8 mouse cellular contexts compared by ENCODE assay signal in the genomic region with DNA sequence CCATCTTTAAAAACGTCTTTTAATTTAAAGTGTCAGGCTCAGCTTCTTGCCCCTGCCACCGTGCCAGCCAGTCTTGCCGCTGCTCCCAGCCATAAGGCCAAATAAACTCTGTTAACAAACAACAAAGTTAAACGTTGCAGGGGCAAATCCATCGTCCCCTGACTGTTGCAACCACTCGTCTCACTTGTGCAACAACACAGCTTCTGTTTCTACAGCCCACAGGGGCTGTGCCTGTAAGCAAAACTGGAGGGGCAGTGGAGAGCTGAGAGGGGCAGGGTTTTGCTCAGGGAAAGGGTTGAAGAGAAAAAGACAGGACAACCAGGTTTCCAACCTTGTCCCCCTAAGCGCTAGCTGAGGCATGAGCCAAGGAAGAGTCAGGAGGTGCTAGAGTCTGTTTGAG. TPM values are rescaled to one million over a fixed set of nuclear protein-coding genes. Genes with fewer than 3 reads are reported as not detected.
DNase-seq lines count a peak whose midpoint lies in the region; ATAC-seq and TF ChIP-seq lines count a peak whose summit lies in the region.
"Had no signal": no experiment of that assay in that cellular context is flagged by ENCODE, and none has a peak within 500 bp of the region (broad histone marks: within the 10 kb centered on the region; RNA-seq: fewer than 3 reads in every experiment).

No protein-coding gene starts in this region.

- TF ChIP-seq EP300 in liver, postnatal 0 days (IDR thresholded peaks at IDR 0.05; ENCODE audit: low read depth), result no peak

- no peak for ATAC-seq in kidney, embryonic 15.5 days (replicated peaks; ENCODE audit: low FRiP score)
- ATAC-seq in embryonic facial prominence, embryonic 12.5 days (ENCODE audit: insufficient number of reproducible peaks, insufficient read depth, low FRiP score, low TSS enrichment), result no peak
- ATAC-seq in hindbrain, embryonic 16.5 days, result 0 out of 2 replicates have a peak, but pooled peaks have one; percentile 3
- ATAC-seq in liver, postnatal 0 days, result peak; percentile 58

- peak overlapping the region; percentile 46; the same call in 1 of the 2 replicates for H3K4me3 ChIP-seq in kidney, embryonic 15.5 days (replicated peaks)
- H3K4me3 ChIP-seq in embryonic facial prominence, embryonic 12.5 days, result peak overlapping the region; percentile 41; the same call in 1 of the 2 replicates
- H3K4me3 ChIP-seq in hindbrain, embryonic 16.5 days (ENCODE audit: low read length), result no peak overlapping the region
- H3K4me3 ChIP-seq in liver, postnatal 0 days (ENCODE audit: low read depth, low read length), result no peak overlapping the region

- H3K27me3 ChIP-seq in kidney, embryonic 15.5 days, result no peaks in the 10 kb centered on the region
- no peaks in the 10 kb centered on the region for H3K27me3 ChIP-seq in embryonic facial prominence, embryonic 12.5 days
- peaks cover 2% of the 10 kb centered on the region; the same call in 1 of the 2 replicates for H3K27me3 ChIP-seq in hindbrain, embryonic 16.5 days (replicated peaks; ENCODE audit: control insufficient read depth, insufficient read depth, low read length)
- H3K27me3 ChIP-seq in liver, postnatal 0 days (ENCODE audit: insufficient read depth, low read length), result no peaks in the 10 kb centered on the region

- H3K9ac ChIP-seq in kidney, embryonic 15.5 days, result no peak overlapping the region
- H3K9ac ChIP-seq in embryonic facial prominence, embryonic 12.5 days, result no peak overlapping the region
- no peak overlapping the region for H3K9ac ChIP-seq in hindbrain, embryonic 16.5 days (ENCODE audit: low read depth, low read length)
- no peak overlapping the region; the same call in 1 of the 2 replicates for H3K9ac ChIP-seq in liver, postnatal 0 days (replicated peaks)

- H3K4me2 ChIP-seq in kidney, embryonic 15.5 days, result peak overlapping the region; percentile 86; the same call in 1 of the 2 replicates
- peak overlapping the region; percentile 71 for H3K4me2 ChIP-seq in embryonic facial prominence, embryonic 12.5 days (replicated peaks)
- no peak overlapping the region for H3K4me2 ChIP-seq in hindbrain, embryonic 16.5 days (ENCODE audit: low read length)
- H3K4me2 ChIP-seq in liver, postnatal 0 days (ENCODE audit: low read depth, low read length), result peak overlapping the region; percentile 75

- DNase-seq in kidney, adult 18-20 months, result no peak
- DNase-seq in liver, postnatal 0 days, result peak; percentile 60
- DNase-seq in gastrocnemius, postnatal 10 days, result no peak
- no peak for DNase-seq in spleen, postnatal 36 days (ENCODE audit: low spot score in 2 of 2)

- TF ChIP-seq CTCF in liver, postnatal 0 days (IDR thresholded peaks at IDR 0.05; ENCODE audit: low read depth), result no peak

- H3K9me3 ChIP-seq in kidney, embryonic 15.5 days (replicated peaks), result no peaks in the 10 kb centered on the region
- no peaks in the 10 kb centered on the region for H3K9me3 ChIP-seq in embryonic facial prominence, embryonic 12.5 days
- H3K9me3 ChIP-seq in hindbrain, embryonic 16.5 days (ENCODE audit: control insufficient read depth, low read length), result no peaks in the 10 kb centered on the region
- H3K9me3 ChIP-seq in liver, postnatal 0 days (ENCODE audit: low read length), result no peaks in the 10 kb centered on the region

- H3K27ac ChIP-seq in kidney, embryonic 15.5 days, result 0 out of 2 replicates have a peak overlapping the region, but pooled peaks have one; percentile 23
- H3K27ac ChIP-seq in embryonic facial prominence, embryonic 12.5 days, result no peak overlapping the region
- no peak overlapping the region for H3K27ac ChIP-seq in hindbrain, embryonic 16.5 days (ENCODE audit: low read depth, low read length)
- H3K27ac ChIP-seq in liver, postnatal 0 days (ENCODE audit: low read depth), result peak overlapping the region; percentile 86

- H3K36me3 ChIP-seq in kidney, embryonic 15.5 days, result no peaks in the 10 kb centered on the region
- H3K36me3 ChIP-seq in embryonic facial prominence, embryonic 12.5 days, result no peaks in the 10 kb centered on the region
- H3K36me3 ChIP-seq in hindbrain, embryonic 16.5 days (ENCODE audit: control insufficient read depth, insufficient read depth, low read length), result no peaks in the 10 kb centered on the region
- H3K36me3 ChIP-seq in liver, postnatal 0 days (replicated peaks; ENCODE audit: insufficient read depth, low read length), result no peaks in the 10 kb centered on the region

- 46% methylated on average over 7 of the region's 7 CpGs for WGBS in kidney, embryonic 15.5 days
- WGBS in embryonic facial prominence, embryonic 12.5 days, result 44% methylated on average over 7 of the region's 7 CpGs
- 52% methylated on average over 7 of the region's 7 CpGs for WGBS in hindbrain, embryonic 16.5 days
- WGBS in liver, postnatal 0 days (ENCODE audit: insufficient replicate concordance), result 34% methylated on average over 7 of the region's 7 CpGs

- H3K4me1 ChIP-seq in kidney, embryonic 15.5 days, result peaks cover 21% of the 10 kb centered on the region
- H3K4me1 ChIP-seq in embryonic facial prominence, embryonic 12.5 days, result no peaks in the 10 kb centered on the region; the same call in 1 of the 2 replicates
- H3K4me1 ChIP-seq in hindbrain, embryonic 16.5 days (ENCODE audit: control insufficient read depth, insufficient read depth, low read depth, low read length), result peaks cover 5% of the 10 kb centered on the region
- H3K4me1 ChIP-seq in liver, postnatal 0 days (ENCODE audit: insufficient read depth), result peaks cover 7% of the 10 kb centered on the region

RNA-seq across cellular contexts. Expression of a gene that starts 7.9 kb away (rescaled TPM):
- 3.9 and 4.8 TPM in 2 replicates for polyA plus RNA-seq in kidney, embryonic 15.5 days (2015; fragmentation: Nextera tagmentation; extraction: Ambion mirVana)
- 2.4 TPM in 2 replicates for polyA plus RNA-seq in embryonic facial prominence, embryonic 12.5 days (2016; fragmentation: Nextera tagmentation; extraction: Ambion mirVana)
- 2.0 TPM in 1 of 2 replicates, not detected in the other for polyA plus RNA-seq in hindbrain, embryonic 16.5 days (2015; fragmentation: Nextera tagmentation; extraction: Ambion mirVana)
- 1.2 and 12.7 TPM in 2 replicates for polyA plus RNA-seq in liver, postnatal 0 days (2015; fragmentation: Nextera tagmentation; extraction: Ambion mirVana)
- 1,000 to 10,000 TPM in 1 of 2 experiments, 100 to 1,000 TPM in 1; 998 to 1,003 TPM for total RNA-seq in gastrocnemius, postnatal 10 days (2021)
- total RNA-seq: left cerebral cortex, postnatal 4 days had no signal

RNA-seq across cellular contexts. Expression of a gene that starts 12.5 kb away (rescaled TPM):
- polyA plus RNA-seq in kidney, embryonic 15.5 days (2015; fragmentation: Nextera tagmentation; extraction: Ambion mirVana), result 1.1 and 1.2 TPM in 2 replicates
- 0.13 and 0.23 TPM in 2 replicates for polyA plus RNA-seq in embryonic facial prominence, embryonic 12.5 days (2016; fragmentation: Nextera tagmentation; extraction: Ambion mirVana)
- 0.65 and 0.75 TPM in 2 replicates for polyA plus RNA-seq in hindbrain, embryonic 16.5 days (2015; fragmentation: Nextera tagmentation; extraction: Ambion mirVana)
- polyA plus RNA-seq in liver, postnatal 0 days (2015; fragmentation: Nextera tagmentation; extraction: Ambion mirVana), result 16.7 and 18.8 TPM in 2 replicates
- total RNA-seq in gastrocnemius, postnatal 10 days (2021), result not detected

RNA-seq across cellular contexts. Expression of a gene that starts 26.1 kb away (rescaled TPM):
- 32.5 and 36.3 TPM in 2 replicates for polyA plus RNA-seq in kidney, embryonic 15.5 days (2015; fragmentation: Nextera tagmentation; extraction: Ambion mirVana)
- polyA plus RNA-seq in embryonic facial prominence, embryonic 12.5 days (2016; fragmentation: Nextera tagmentation; extraction: Ambion mirVana), result 25.3 and 26.1 TPM in 2 replicates
- polyA plus RNA-seq in hindbrain, embryonic 16.5 days (2015; fragmentation: Nextera tagmentation; extraction: Ambion mirVana), result 60.8 and 70.6 TPM in 2 replicates
- 66.2 and 66.9 TPM in 2 replicates for polyA plus RNA-seq in liver, postnatal 0 days (2015; fragmentation: Nextera tagmentation; extraction: Ambion mirVana)
- total RNA-seq in gastrocnemius, postnatal 10 days (2021), result 10 to 100 TPM; 16.3 to 19.1 TPM

RNA-seq across cellular contexts. Expression of a gene that starts 26.4 kb away (rescaled TPM):
- 241 and 246 TPM in 2 replicates for polyA plus RNA-seq in kidney, embryonic 15.5 days (2015; fragmentation: Nextera tagmentation; extraction: Ambion mirVana)
- 274 and 291 TPM in 2 replicates for polyA plus RNA-seq in embryonic facial prominence, embryonic 12.5 days (2016; fragmentation: Nextera tagmentation; extraction: Ambion mirVana)
- polyA plus RNA-seq in hindbrain, embryonic 16.5 days (2015; fragmentation: Nextera tagmentation; extraction: Ambion mirVana), result 259 and 260 TPM in 2 replicates
- 106 and 112 TPM in 2 replicates for polyA plus RNA-seq in liver, postnatal 0 days (2015; fragmentation: Nextera tagmentation; extraction: Ambion mirVana)
- total RNA-seq in gastrocnemius, postnatal 10 days (2021), result 100 to 1,000 TPM; 104 to 105 TPM

RNA-seq across cellular contexts. Expression of a gene that starts 33.0 kb away (rescaled TPM):
- 19.5 and 23.5 TPM in 2 replicates for polyA plus RNA-seq in kidney, embryonic 15.5 days (2015; fragmentation: Nextera tagmentation; extraction: Ambion mirVana)
- 23.0 and 24.4 TPM in 2 replicates for polyA plus RNA-seq in embryonic facial prominence, embryonic 12.5 days (2016; fragmentation: Nextera tagmentation; extraction: Ambion mirVana)
- polyA plus RNA-seq in hindbrain, embryonic 16.5 days (2015; fragmentation: Nextera tagmentation; extraction: Ambion mirVana), result 8.3 and 10.4 TPM in 2 replicates
- polyA plus RNA-seq in liver, postnatal 0 days (2015; fragmentation: Nextera tagmentation; extraction: Ambion mirVana), result 5.5 and 6.3 TPM in 2 replicates
- 10 to 100 TPM in 1 of 2 experiments, 1 to 10 TPM in 1; 7.6 to 13.1 TPM for total RNA-seq in gastrocnemius, postnatal 10 days (2021)

Comparison
In these comparisons a context has a peak if more than half of its experiments do, and no peak if none do; other contexts are left out.
1. ATAC-seq: peak in hindbrain, embryonic 16.5 days (single experiment) and liver, postnatal 0 days (single experiment); none in kidney, embryonic 15.5 days (single experiment) and embryonic facial prominence, embryonic 12.5 days (single experiment).
2. H3K27ac ChIP-seq: peak in kidney, embryonic 15.5 days (single experiment) and liver, postnatal 0 days (single experiment); none in embryonic facial prominence, embryonic 12.5 days (single experiment) and hindbrain, embryonic 16.5 days (single experiment).
3. H3K4me3 ChIP-seq: peak in kidney, embryonic 15.5 days (single experiment) and embryonic facial prominence, embryonic 12.5 days (single experiment); none in hindbrain, embryonic 16.5 days (single experiment) and liver, postnatal 0 days (single experiment).